In genomic region chr13:49117563-49117962, GRCm38 (mm10) we compare ENCODE assay signal across 19 mouse cellular contexts. TPM values are rescaled to one million over a fixed set of nuclear protein-coding genes. Genes with fewer than 3 reads are reported as not detected.
A peak's percentile ranks its signal among the peaks of the same experiment; 100 is the strongest.
DNase-seq lines count a peak whose midpoint lies in the region; ATAC-seq and TF ChIP-seq lines count a peak whose summit lies in the region.
"Had no signal": no experiment of that assay in that cellular context is flagged by ENCODE, and none has a peak within 500 bp of the region (broad histone marks: within the 10 kb centered on the region; RNA-seq: fewer than 3 reads in every experiment).

No protein-coding gene starts in this region.

- H3K9ac ChIP-seq in liver, adult 2 months (ENCODE audit: low read depth, low read length): no peak overlapping the region
- H3K9ac ChIP-seq in liver, embryonic 12.5 days: no peak overlapping the region
- H3K9ac ChIP-seq: forebrain, embryonic 12.5 days; limb, embryonic 13.5 days; midbrain, embryonic 12.5 days; neural tube, embryonic 12.5 days had no signal

- 88% methylated on average over 8 of the region's 8 CpGs for WGBS in liver, adult 2 months
- 74% methylated on average over 8 of the region's 8 CpGs for WGBS in liver, embryonic 12.5 days (ENCODE audit: insufficient replicate concordance)

- no peak overlapping the region for H3K27ac ChIP-seq in liver, adult 2 months (replicated peaks; ENCODE audit: insufficient read depth, low read depth, low read length)
- H3K27ac ChIP-seq in liver, embryonic 12.5 days: no peak overlapping the region
- H3K27ac ChIP-seq: forebrain, embryonic 12.5 days; left cerebral cortex, adult 2 months; limb, embryonic 13.5 days; midbrain, embryonic 12.5 days; neural tube, embryonic 12.5 days had no signal

- no peaks in the 10 kb centered on the region for H3K9me3 ChIP-seq in liver, embryonic 12.5 days (replicated peaks)
- H3K9me3 ChIP-seq: forebrain, embryonic 12.5 days; limb, embryonic 13.5 days; midbrain, embryonic 12.5 days; neural tube, embryonic 12.5 days had no signal

- no peak for ATAC-seq in liver, embryonic 12.5 days
- no peak for ATAC-seq in activated CD4-positive, CD25-positive, alpha-beta regulatory T cell, adult 4 months

- TF ChIP-seq CTCF in liver, adult 2 months (IDR thresholded peaks at IDR 0.05; ENCODE audit: low read depth, low read length): no peak

- peak; percentile 17 for DNase-seq in embryo, embryonic 10.5 days (ENCODE audit: low spot score)
- DNase-seq in embryo, embryonic 10 days (ENCODE audit: low spot score): no peak
- DNase-seq in liver, adult 2 months (ENCODE audit: extremely low read depth, low read depth, low spot score): peak; percentile 11
- DNase-seq in A20 (ENCODE audit: low read depth, low spot score) (peak; percentile 47), ZHBTc4 (ENCODE audit: low read depth, low spot score) (peak; percentile 65)
- no peak for DNase-seq in urinary bladder, postnatal 4 days (ENCODE audit: low spot score in 2 of 2)
- DNase-seq: adrenal gland, postnatal 25 days; kidney, adult 11 months; lung, postnatal 14 days had no signal

- H3K36me3 ChIP-seq in liver, adult 2 months (ENCODE audit: control insufficient read depth, insufficient read depth, low read length): no peaks in the 10 kb centered on the region
- H3K36me3 ChIP-seq in liver, embryonic 12.5 days: no peaks in the 10 kb centered on the region
- H3K36me3 ChIP-seq: forebrain, embryonic 12.5 days; limb, embryonic 13.5 days; midbrain, embryonic 12.5 days; neural tube, embryonic 12.5 days had no signal

- H3K4me2 ChIP-seq in liver, embryonic 12.5 days: no peak overlapping the region
- H3K4me2 ChIP-seq: forebrain, embryonic 12.5 days; heart, embryonic 11.5 days; limb, embryonic 13.5 days; midbrain, embryonic 12.5 days; neural tube, embryonic 12.5 days had no signal

- no peaks in the 10 kb centered on the region for H3K79me2 ChIP-seq in liver, adult 2 months (ENCODE audit: control insufficient read depth, insufficient read depth, low read length)

- no peak overlapping the region for H3K4me3 ChIP-seq in liver, adult 2 months (ENCODE audit: insufficient read depth, low read depth, low read length)
- H3K4me3 ChIP-seq in liver, embryonic 12.5 days: no peak overlapping the region
- H3K4me3 ChIP-seq: forebrain, embryonic 12.5 days; left cerebral cortex, adult 2 months; limb, embryonic 13.5 days; midbrain, embryonic 12.5 days; neural tube, embryonic 12.5 days had no signal

- no peaks in the 10 kb centered on the region for H3K4me1 ChIP-seq in liver, adult 2 months (ENCODE audit: control insufficient read depth, insufficient read depth, low read length)
- H3K4me1 ChIP-seq in liver, embryonic 12.5 days: no peaks in the 10 kb centered on the region

- no peak for TF ChIP-seq POLR2A in liver, adult 2 months (IDR thresholded peaks at IDR 0.05; ENCODE audit: extremely low read depth, insufficient read depth, low read length)

- H3K27me3 ChIP-seq in liver, adult 2 months (ENCODE audit: control insufficient read depth, insufficient read depth, low read length): no peaks in the 10 kb centered on the region
- no peaks in the 10 kb centered on the region for H3K27me3 ChIP-seq in liver, embryonic 12.5 days (replicated peaks)
- H3K27me3 ChIP-seq: forebrain, embryonic 12.5 days; limb, embryonic 13.5 days; midbrain, embryonic 12.5 days; neural tube, embryonic 12.5 days had no signal

RNA-seq across cellular contexts. Expression of gene Wnk2, which starts 30.3 kb away (rescaled TPM):
- total RNA-seq in liver, adult 2 months (2014; rRNA removed): 0.07 and 0.09 TPM in 2 replicates
- 0.15 and 0.16 TPM in 2 replicates for polyA plus RNA-seq in liver, adult 2 months (2012; rRNA removed)
- 0.11 and 0.14 TPM in 2 replicates for polyA plus RNA-seq in liver, embryonic 12.5 days (2016; fragmentation: Nextera tagmentation; extraction: Ambion mirVana)
- polyA plus RNA-seq in activated CD4-positive, CD25-positive, alpha-beta regulatory T cell, adult 4 months (2017; shearing (Covaris generic)): not detected
- total RNA-seq: hematopoietic stem cell, adult 5-6 weeks had no signal
- polyA plus RNA-seq: C2C12 had no signal

Comparison
In these comparisons a context has a peak if more than half of its experiments do, and no peak if none do; other contexts are left out.
1. DNase-seq: peak in embryo, embryonic 10.5 days (single experiment), liver, adult 2 months (single experiment), A20 (single experiment) and ZHBTc4 (single experiment); none in embryo, embryonic 10 days (single experiment) and urinary bladder, postnatal 4 days (0 of 2).